ENCODE assay signal across 9 mouse cellular contexts in the genomic region with DNA sequence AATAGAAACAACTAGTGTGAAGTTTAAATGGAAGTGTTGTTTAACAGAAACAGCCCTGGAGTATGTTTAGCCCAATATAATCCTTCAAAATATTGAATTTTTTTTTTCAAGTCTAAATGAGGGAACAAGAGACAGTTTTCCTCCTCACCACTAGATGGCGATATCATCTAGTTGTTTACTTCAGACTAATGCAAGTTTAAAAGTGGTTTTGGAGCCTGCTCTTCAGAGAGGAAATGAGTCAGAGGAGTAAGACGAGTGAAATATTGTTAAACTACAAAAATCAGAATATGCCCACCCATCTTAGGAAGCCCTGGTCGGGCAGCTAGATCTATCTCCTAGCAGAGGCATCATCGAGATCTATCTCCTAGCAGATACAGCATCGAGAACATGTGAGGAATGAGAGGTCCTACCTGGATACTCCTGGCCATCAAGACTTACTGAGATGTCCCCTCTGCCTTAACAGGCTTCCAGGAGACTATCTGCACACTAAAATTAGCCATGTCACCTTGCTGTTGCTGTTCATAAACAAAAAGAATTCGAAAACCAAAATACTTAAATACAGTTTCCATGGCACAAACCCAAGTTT.
DNase-seq lines count a peak whose midpoint lies in the region; ATAC-seq lines count a peak whose summit lies in the region.
"Had no signal": no experiment of that assay in that cellular context is flagged by ENCODE, and none has a peak within 500 bp of the region (broad histone marks: within the 10 kb centered on the region; RNA-seq: fewer than 3 reads in every experiment).

No protein-coding gene starts in this region.

- 40% methylated on average over 6 of the region's 6 CpGs for WGBS in heart, embryonic 13.5 days
- 39% methylated on average over 6 of the region's 6 CpGs for WGBS in heart, embryonic 12.5 days

- H3K4me3 ChIP-seq in heart, embryonic 13.5 days = no peak overlapping the region
- no peak overlapping the region for H3K4me3 ChIP-seq in heart, embryonic 12.5 days
- H3K4me3 ChIP-seq: embryonic facial prominence, embryonic 15.5 days had no signal

- H3K9me3 ChIP-seq in heart, embryonic 13.5 days = no peaks in the 10 kb centered on the region
- no peaks in the 10 kb centered on the region for H3K9me3 ChIP-seq in heart, embryonic 12.5 days (replicated peaks)
- H3K9me3 ChIP-seq: embryonic facial prominence, embryonic 15.5 days had no signal

- no peak for ATAC-seq in heart, embryonic 13.5 days (ENCODE audit: extremely low read depth, insufficient number of reproducible peaks, low FRiP score, low TSS enrichment)
- no peak for ATAC-seq in heart, embryonic 12.5 days (ENCODE audit: insufficient number of reproducible peaks, low FRiP score)
- peak; percentile 59 for ATAC-seq in megakaryocyte, adult 5-6 weeks (ENCODE audit: poor library complexity, severe bottlenecking)

- H3K27ac ChIP-seq in heart, embryonic 13.5 days (replicated peaks) = no peak overlapping the region
- H3K27ac ChIP-seq in heart, embryonic 12.5 days (ENCODE audit: poor library complexity, severe bottlenecking) = no peak overlapping the region
- H3K27ac ChIP-seq: embryonic facial prominence, embryonic 15.5 days had no signal

- peak; percentile 50 for DNase-seq in thymus, postnatal 0 days (ENCODE audit: low spot score)
- no peak for DNase-seq in thymus, postnatal 25 days
- peak; percentile 81 for DNase-seq in embryo, embryonic 10.5 days (ENCODE audit: low spot score)
- no peak for DNase-seq in layer of hippocampus, postnatal 36 days
- no peak for DNase-seq in gastrocnemius, postnatal 25 days

- no peaks in the 10 kb centered on the region for H3K27me3 ChIP-seq in heart, embryonic 13.5 days (replicated peaks)
- no peaks in the 10 kb centered on the region for H3K27me3 ChIP-seq in heart, embryonic 12.5 days (replicated peaks)
- H3K27me3 ChIP-seq: embryonic facial prominence, embryonic 15.5 days had no signal

- no peaks in the 10 kb centered on the region for H3K36me3 ChIP-seq in heart, embryonic 13.5 days
- H3K36me3 ChIP-seq in heart, embryonic 12.5 days = no peaks in the 10 kb centered on the region
- H3K36me3 ChIP-seq: embryonic facial prominence, embryonic 15.5 days had no signal

- no peak overlapping the region for H3K9ac ChIP-seq in heart, embryonic 13.5 days
- no peak overlapping the region for H3K9ac ChIP-seq in heart, embryonic 12.5 days
- H3K9ac ChIP-seq: embryonic facial prominence, embryonic 15.5 days had no signal

- H3K4me2 ChIP-seq in heart, embryonic 13.5 days = peak overlapping the region; percentile 20; the same call in 1 of the 2 replicates
- no peak overlapping the region for H3K4me2 ChIP-seq in heart, embryonic 12.5 days
- H3K4me2 ChIP-seq: embryonic facial prominence, embryonic 15.5 days had no signal

- peaks cover 14% of the 10 kb centered on the region; the same call in 1 of the 2 replicates for H3K4me1 ChIP-seq in heart, embryonic 13.5 days
- H3K4me1 ChIP-seq in heart, embryonic 12.5 days (replicated peaks) = peaks cover 9% of the 10 kb centered on the region

Comparison
In these comparisons a context has a peak if more than half of its experiments do, and no peak if none do; other contexts are left out.
1. DNase-seq: peak in thymus, postnatal 0 days (single experiment) and embryo, embryonic 10.5 days (single experiment); none in thymus, postnatal 25 days (single experiment), layer of hippocampus, postnatal 36 days (0 of 2) and gastrocnemius, postnatal 25 days (single experiment).